Comparison of ENCODE assay signal across 13 mouse cellular contexts in the genomic region with DNA sequence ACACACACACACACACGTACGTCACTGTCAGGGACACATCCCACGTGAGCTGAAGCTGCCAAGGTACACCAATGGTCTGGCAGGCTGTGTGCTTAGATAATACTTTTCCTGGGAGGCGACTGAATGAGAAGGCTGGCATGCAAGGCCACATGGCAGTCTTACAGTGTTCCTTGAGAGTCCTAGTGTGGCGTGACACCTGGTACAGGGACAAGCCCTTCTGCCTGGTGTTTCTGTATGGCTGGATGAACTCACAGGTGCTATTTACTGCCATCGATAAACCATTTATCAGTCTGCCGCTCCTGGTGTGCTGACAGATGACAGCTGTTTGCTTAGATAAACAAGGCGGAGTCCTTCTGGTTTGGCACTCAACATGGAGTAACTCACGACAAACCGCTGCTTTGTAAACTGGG. TPM values are rescaled to one million over a fixed set of nuclear protein-coding genes. Genes with fewer than 3 reads are reported as not detected.
DNase-seq lines count a peak whose midpoint lies in the region; ATAC-seq and TF ChIP-seq lines count a peak whose summit lies in the region.
"Had no signal": no experiment of that assay in that cellular context is flagged by ENCODE, and none has a peak within 500 bp of the region (broad histone marks: within the 10 kb centered on the region; RNA-seq: fewer than 3 reads in every experiment).

No protein-coding gene starts in this region.

- no peaks in the 10 kb centered on the region for H3K9me3 ChIP-seq in lung, embryonic 14.5 days (ENCODE audit: low read depth, low read length)
- H3K9me3 ChIP-seq in forebrain, embryonic 14.5 days (replicated peaks; ENCODE audit: control insufficient read depth, low read length), result no peaks in the 10 kb centered on the region

- 37% methylated on average over 10 of the region's 10 CpGs for WGBS in lung, embryonic 14.5 days
- WGBS in large intestine, adult 2 months, result 22% methylated on average over 10 of the region's 10 CpGs
- WGBS in forebrain, embryonic 14.5 days, result 73% methylated on average over 10 of the region's 10 CpGs

- no peak for TF ChIP-seq CTCF in lung, embryonic 14.5 days (IDR thresholded peaks at IDR 0.05; ENCODE audit: low read depth)

- peak overlapping the region; percentile 30; the same call in 1 of the 2 replicates for H3K27ac ChIP-seq in lung, embryonic 14.5 days (ENCODE audit: low read depth)
- H3K27ac ChIP-seq in forebrain, embryonic 14.5 days (ENCODE audit: low read depth, low read length), result no peak overlapping the region

- DNase-seq in adrenal gland, postnatal 10 days, result peak; percentile 24
- DNase-seq in adrenal gland, postnatal 25 days, result no peak
- DNase-seq in lung, embryonic 14.5 days, result no peak
- DNase-seq in lung, postnatal 4 days, result no peak
- DNase-seq in large intestine, adult 2 months (ENCODE audit: low read depth, low spot score), result peak; percentile 11
- peak; percentile 37 to 52 for DNase-seq in spleen, postnatal 36 days (ENCODE audit: low spot score in 2 of 2)
- no peak for DNase-seq in ovary, postnatal 10 days (ENCODE audit: low spot score)
- DNase-seq in forebrain, embryonic 14.5 days (ENCODE audit: low spot score), result no peak
- DNase-seq: cerebellum, adult 11-12 months had no signal

- peak; percentile 56 for ATAC-seq in lung, embryonic 14.5 days (ENCODE audit: insufficient read depth)
- no peak for ATAC-seq in forebrain, embryonic 14.5 days

- no peaks in the 10 kb centered on the region for H3K36me3 ChIP-seq in lung, embryonic 14.5 days (ENCODE audit: insufficient read depth)
- H3K36me3 ChIP-seq in forebrain, embryonic 14.5 days (ENCODE audit: control insufficient read depth, insufficient read depth, low read length), result no peaks in the 10 kb centered on the region

- H3K4me3 ChIP-seq in lung, embryonic 14.5 days (ENCODE audit: low read depth, low read length), result no peak overlapping the region
- H3K4me3 ChIP-seq in forebrain, embryonic 14.5 days (ENCODE audit: low read depth, low read length), result no peak overlapping the region
- H3K4me3 ChIP-seq: megakaryocyte, embryonic 14.5 days had no signal

- H3K4me1 ChIP-seq in lung, embryonic 14.5 days (ENCODE audit: insufficient read depth), result no peaks in the 10 kb centered on the region
- no peaks in the 10 kb centered on the region for H3K4me1 ChIP-seq in forebrain, embryonic 14.5 days (ENCODE audit: control insufficient read depth, insufficient read depth, low read length)

- no peaks in the 10 kb centered on the region for H3K27me3 ChIP-seq in lung, embryonic 14.5 days (ENCODE audit: insufficient read depth, low read length)
- H3K27me3 ChIP-seq in forebrain, embryonic 14.5 days (replicated peaks; ENCODE audit: control insufficient read depth, insufficient read depth, low read length), result no peaks in the 10 kb centered on the region

- no peak overlapping the region for H3K9ac ChIP-seq in lung, embryonic 14.5 days
- H3K9ac ChIP-seq in forebrain, embryonic 14.5 days (ENCODE audit: low read length), result no peak overlapping the region

- no peak overlapping the region for H3K4me2 ChIP-seq in lung, embryonic 14.5 days
- no peak overlapping the region for H3K4me2 ChIP-seq in forebrain, embryonic 14.5 days (ENCODE audit: low read length)

RNA-seq across cellular contexts. Expression of a gene that starts 8.9 kb away (rescaled TPM):
- not detected for total RNA-seq in adrenal gland, postnatal 10 days (2021)
- not detected in 2 replicates for total RNA-seq in adrenal gland, postnatal 25 days (2021)
- 0.04 and 0.11 TPM in 2 replicates for polyA plus RNA-seq in lung, embryonic 14.5 days (2014; fragmentation: Nextera tagmentation; extraction: Ambion mirVana)
- 0.02 and 0.05 TPM in 2 replicates for polyA plus RNA-seq in large intestine, adult 2 months (2012; rRNA removed)
- polyA plus RNA-seq in forebrain, embryonic 14.5 days (2014; fragmentation: Nextera tagmentation; extraction: Ambion mirVana), result 0.05 TPM in 1 of 2 replicates, not detected in the other
- total RNA-seq: granulocyte monocyte progenitor cell, adult 5-6 weeks; left cerebral cortex, postnatal 14 days had no signal

RNA-seq across cellular contexts. Expression of a gene that starts 44.0 kb away (rescaled TPM):
- under 1 TPM in 1 of 2 experiments, not detected in 1; 0.24 TPM for total RNA-seq in adrenal gland, postnatal 10 days (2021)
- not detected in 2 replicates for total RNA-seq in adrenal gland, postnatal 25 days (2021)
- 0.12 and 0.14 TPM in 2 replicates for polyA plus RNA-seq in lung, embryonic 14.5 days (2014; fragmentation: Nextera tagmentation; extraction: Ambion mirVana)
- not detected in 2 replicates for polyA plus RNA-seq in large intestine, adult 2 months (2012; rRNA removed)
- polyA plus RNA-seq in forebrain, embryonic 14.5 days (2014; fragmentation: Nextera tagmentation; extraction: Ambion mirVana), result not detected in 2 replicates
- total RNA-seq: neutrophil, adult 5-6 weeks had no signal

RNA-seq across cellular contexts. Expression of a gene that starts 51.7 kb away (rescaled TPM):
- total RNA-seq in adrenal gland, postnatal 10 days (2021), result 1 to 10 TPM; 2.4 to 5.5 TPM
- total RNA-seq in adrenal gland, postnatal 25 days (2021), result 5.4 and 8.3 TPM in 2 replicates
- polyA plus RNA-seq in lung, embryonic 14.5 days (2014; fragmentation: Nextera tagmentation; extraction: Ambion mirVana), result 1.1 and 1.8 TPM in 2 replicates
- polyA plus RNA-seq in large intestine, adult 2 months (2012; rRNA removed), result 2.1 and 2.4 TPM in 2 replicates
- polyA plus RNA-seq in forebrain, embryonic 14.5 days (2014; fragmentation: Nextera tagmentation; extraction: Ambion mirVana), result 0.27 and 0.31 TPM in 2 replicates

Comparison
In these comparisons a context has a peak if more than half of its experiments do, and no peak if none do; other contexts are left out.
1. DNase-seq: peak in adrenal gland, postnatal 10 days (single experiment), large intestine, adult 2 months (single experiment) and spleen, postnatal 36 days (2 of 2); none in adrenal gland, postnatal 25 days (single experiment), lung, embryonic 14.5 days (single experiment), lung, postnatal 4 days (0 of 2), ovary, postnatal 10 days (single experiment) and forebrain, embryonic 14.5 days (single experiment).